In the genomic region with DNA sequence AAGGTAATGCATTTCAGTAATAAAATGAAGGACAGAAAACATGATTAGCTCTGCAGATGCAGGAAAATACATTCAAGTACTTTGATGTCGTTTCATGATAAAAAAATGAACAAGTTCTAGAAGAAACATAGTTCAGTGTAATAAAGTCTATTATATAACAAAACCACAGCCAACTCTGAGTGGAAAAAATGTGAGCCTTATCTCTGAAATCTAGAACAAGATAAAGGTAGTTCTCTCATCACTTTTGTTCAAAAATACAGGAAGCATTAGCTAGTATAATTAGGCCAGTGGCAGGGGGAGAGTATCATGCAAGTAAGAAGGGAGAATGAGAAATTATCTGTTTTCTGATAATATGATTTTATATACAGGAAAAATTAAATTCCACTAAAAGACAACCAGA, we compare ENCODE assay signal across 20 mouse cellular contexts.
DNase-seq lines count a peak whose midpoint lies in the region; ATAC-seq lines count a peak whose summit lies in the region.
"Had no signal": no experiment of that assay in that cellular context is flagged by ENCODE, and none has a peak within 500 bp of the region (broad histone marks: within the 10 kb centered on the region; RNA-seq: fewer than 3 reads in every experiment).

No protein-coding gene starts in this region.

- peak; percentile 22 for DNase-seq in CD4-positive helper T cell, adult 2 months (ENCODE audit: low read depth, low spot score)
- DNase-seq in induced T-regulatory cell, adult 2 months (ENCODE audit: low read depth): peak; percentile 2
- peak; percentile 9 for DNase-seq in naive thymus-derived CD4-positive, alpha-beta T cell, adult 2 months (ENCODE audit: low read depth)
- no peak for DNase-seq in frontal cortex, postnatal 36 days (ENCODE audit: low spot score in 2 of 2)
- DNase-seq in kidney, adult 11 months: no peak
- no peak for DNase-seq in adrenal gland, postnatal 10 days
- DNase-seq in gastrocnemius, postnatal 14 days: no peak
- DNase-seq: adrenal gland, adult 8-10 months; adrenal gland, postnatal 25 days; B cell, adult 2 months; cerebellum, adult 11 months; cerebellum, adult 18-20 months; cerebellum, adult 8-10 months; cerebellum, adult 9-11 months; cerebellum, postnatal 14 days; cerebellum, postnatal 36 days; embryo, embryonic 11 days had no signal

- intact Hi-C loops in gastrocnemius, postnatal 14 days (cut with DNase I; ENCODE audit: low total_unique reads): no loop called here

- ATAC-seq in CD4-positive, CD25-positive, alpha-beta regulatory T cell, adult 4 months: peak; percentile 92
- ATAC-seq: forebrain, embryonic 14.5 days; forebrain, embryonic 16.5 days had no signal

Comparison
In these comparisons a context has a peak if more than half of its experiments do, and no peak if none do; other contexts are left out.
1. DNase-seq: peak in CD4-positive helper T cell, adult 2 months (single experiment), induced T-regulatory cell, adult 2 months (single experiment) and naive thymus-derived CD4-positive, alpha-beta T cell, adult 2 months (single experiment); none in frontal cortex, postnatal 36 days (0 of 2), kidney, adult 11 months (single experiment), adrenal gland, postnatal 10 days (single experiment) and gastrocnemius, postnatal 14 days (single experiment).